Mouse (Mus musculus) hindbrain, postnatal 0 days (tissue): ENCODE measurements around the gene Lrrc23. TPM values are rescaled to one million over a fixed set of nuclear protein-coding genes. Genes with fewer than 3 reads are reported as not detected.

Experiments used
- ATAC-seq: fragments of 200-750 bp; cut with Nextera tagmentation; 2 replicates; pipeline ENCODE4 v1.8.0; 2017; ENCODE audit warnings: mild to moderate bottlenecking, moderate TSS enrichment, moderate library complexity
- DNase-seq: peaks from one replicate; pipeline ENCODE4 v3.0.0-alpha.2; 2015; ENCODE audit warnings: low spot score
- H3K27ac ChIP-seq: fragments of 300-500 bp; sonication (generic); 2 replicates; pipeline ENCODE4 v1.5.1; 2014; ENCODE audit warnings: mild to moderate bottlenecking
- H3K27me3 ChIP-seq: fragments of 300-500 bp; sonication (generic); 2 replicates; pipeline ENCODE4 v1.6.1; 2014; ENCODE audit warnings: low read length, mixed read lengths; ENCODE audit not compliant: insufficient read depth
- H3K36me3 ChIP-seq: fragments of 300-500 bp; sonication (generic); 2 replicates; pipeline ENCODE4 v1.6.1; 2014; ENCODE audit warnings: low read length, mixed read lengths; ENCODE audit not compliant: insufficient read depth
- H3K4me1 ChIP-seq: fragments of 300-500 bp; sonication (generic); 2 replicates; pipeline ENCODE4 v1.6.1; 2014; ENCODE audit warnings: antibody characterized with exemption, low read length, mixed read lengths; ENCODE audit not compliant: insufficient read depth
- H3K4me2 ChIP-seq: fragments of 300-500 bp; sonication (generic); 2 replicates; pipeline ENCODE4 v1.6.1; 2014; ENCODE audit warnings: low read depth, mild to moderate bottlenecking, low read length, moderate library complexity, mixed read lengths
- H3K4me3 ChIP-seq: fragments of 300-500 bp; sonication (generic); 2 replicates; pipeline ENCODE4 v1.5.1; 2014; ENCODE audit warnings: low read length
- H3K9ac ChIP-seq: fragments of 300-500 bp; sonication (generic); replicated peaks from 2 replicates; pipeline ENCODE4 v1.6.1; 2014; ENCODE audit warnings: mild to moderate bottlenecking, low read length, moderate library complexity, mixed read lengths
- H3K9me3 ChIP-seq: fragments of 300-500 bp; sonication (generic); 2 replicates; pipeline ENCODE4 v1.6.1; 2016; ENCODE audit warnings: low read length, mixed read lengths
- CTCF ChIP-seq: IDR thresholded peaks from 2 replicates; pipeline ENCODE4 v1.5.1; 2016; ENCODE audit warnings: antibody characterized with exemption, control low read depth, low read depth
- WGBS: fragments of 180-500 bp; shearing (Covaris S2); extraction: QIAGEN DNeasy Blood & Tissue Kit; methylation state at CpG from one replicate; pipeline ENCODE4 v1.1.7; 2014; 5-methylcytosine and 5-hydroxymethylcytosine counted together
- polyA plus RNA-seq: library from polyadenylated mRNA; unstranded; fragments of >200 nt; fragmentation: Nextera tagmentation; extraction: Ambion mirVana; gene quantifications from 2 replicates; pipeline ENCODE4 v1.2.1, GENCODE M21; 2015
- total RNA-seq: library from RNA; depleted of rRNA; stranded (reverse); fragments of >200 nt; gene quantifications from 2 replicates; pipeline ENCODE4 v1.2.3, GENCODE M21; 2014

Lrrc23 gene
- total and polyA plus RNA-seq, 2 experiments from 2014 or later: 5.4 to 6.7 TPM

DNA sequence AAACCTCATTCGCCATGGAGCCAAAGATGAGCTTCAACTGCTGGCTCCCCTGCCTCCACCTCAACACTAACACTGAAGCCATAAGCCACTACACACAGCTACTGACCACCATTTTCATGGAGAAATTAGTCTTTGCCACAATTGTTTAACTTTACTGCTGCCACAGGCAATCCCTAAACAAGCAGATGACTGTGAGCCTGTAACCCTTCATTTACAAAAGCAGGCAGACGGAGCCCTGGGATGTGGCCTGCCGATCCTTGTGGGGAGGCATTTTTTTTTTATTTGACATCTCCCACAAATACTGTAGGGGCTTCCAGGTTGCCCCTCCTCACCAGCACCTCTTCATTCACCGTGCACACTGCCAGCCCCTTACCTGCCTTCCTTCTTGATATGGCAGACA is 37.1 kb upstream of the Lrrc23 start:
- no peak overlapping the region for H3K9ac ChIP-seq
- ATAC-seq: no peak
- H3K27ac ChIP-seq: no peak overlapping the region
- DNase-seq: no peak
- H3K36me3 ChIP-seq: peaks cover 50% of the 10 kb centered on the region
- no peak for TF ChIP-seq CTCF
- no peak overlapping the region for H3K4me2 ChIP-seq
- H3K27me3 ChIP-seq: no peaks in the 10 kb centered on the region
- H3K4me1 ChIP-seq: peaks cover 13% of the 10 kb centered on the region
- H3K4me3 ChIP-seq: no peak overlapping the region
- WGBS: 94% methylated on average over 4 of the region's 4 CpGs
- H3K9me3 ChIP-seq: no peaks in the 10 kb centered on the region

GRCm38 (mm10) chr6:124814858-124815774 is 35.6 kb upstream of the Lrrc23 start:
- H3K4me3 ChIP-seq: no peak overlapping the region
- H3K9ac ChIP-seq: no peak overlapping the region
- H3K9me3 ChIP-seq: no peaks in the 10 kb centered on the region
- H3K36me3 ChIP-seq: peaks cover 38% of the 10 kb centered on the region
- H3K4me2 ChIP-seq: peak overlapping the region; percentile 89; the same call in 1 of the 2 replicates
- no peak for TF ChIP-seq CTCF
- peaks cover 15% of the 10 kb centered on the region for H3K4me1 ChIP-seq
- ATAC-seq (no peak), DNase-seq (peak; percentile 47)
- 65% methylated on average over 9 of the region's 9 CpGs for WGBS
- H3K27me3 ChIP-seq: no peaks in the 10 kb centered on the region
- peak overlapping the region; percentile 88; the same call in 1 of the 2 replicates for H3K27ac ChIP-seq

- Histone ChIP-seq H3K4me2 (peak overlapping the region; percentile 89), H3K4me1 (peaks cover 21% of the 10 kb centered on the region), H3K27ac (peak overlapping the region; percentile 88; the same call in 1 of the 2 replicates), H3K9me3 (no peaks in the 10 kb centered on the region), H3K9ac (peak overlapping the region; percentile 76; the same call in 1 of the 2 replicates), H3K4me3 (peak overlapping the region; percentile 64), H3K36me3 (peaks cover 31% of the 10 kb centered on the region), H3K27me3 (no peaks in the 10 kb centered on the region)
- DNase-seq (peak; percentile 45), ATAC-seq (peak; percentile 46)
- TF ChIP-seq CTCF: no peak
- WGBS: 19% methylated on average over 8 of the region's 8 CpGs
Measured at GRCm38 (mm10) chr6:124814448-124814847, 34.9 kb upstream of the Lrrc23 start.

DNA sequence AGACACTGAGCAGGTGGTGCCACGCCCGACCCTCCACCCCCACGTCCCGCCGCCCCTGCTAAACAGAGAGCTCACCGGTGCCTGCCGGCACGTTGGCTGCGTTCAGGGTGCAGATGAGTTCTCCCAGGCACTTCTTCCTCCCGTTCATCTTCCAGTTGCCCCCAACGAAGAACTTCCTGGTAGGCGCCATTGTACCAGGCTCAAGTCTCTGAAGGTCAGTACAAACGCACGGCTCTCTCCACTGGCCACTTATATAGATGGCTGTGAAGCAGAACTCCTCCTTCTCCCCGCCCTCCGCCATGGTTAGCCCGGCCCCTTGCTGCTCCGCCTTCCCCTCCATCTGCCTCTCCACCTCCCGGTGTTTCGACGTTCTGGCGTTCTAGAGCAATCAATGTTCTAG is 34.4 kb upstream of the Lrrc23 start, which contains the start of gene Tpi1:
TSS of gene Tpi1 (minus strand) at position 364 of the 400 bp plus-strand sequence.
- TF ChIP-seq CTCF: no peak
- peak; percentile 87 for ATAC-seq
- Histone ChIP-seq H3K4me1 (peaks cover 21% of the 10 kb centered on the region), H3K36me3 (peaks cover 26% of the 10 kb centered on the region), H3K9ac (peak within 1 kb of the TSS; percentile 76), H3K9me3 (no peaks in the 10 kb centered on the region), H3K27me3 (no peaks in the 10 kb centered on the region), H3K27ac (peak within 1 kb of the TSS; percentile 88), H3K4me2 (peak within 1 kb of the TSS; percentile 89), H3K4me3 (peak within 1 kb of the TSS; percentile 64)
- WGBS: under 1% methylated on average over 22 of the region's 22 CpGs
- DNase-seq: peak; percentile 92

- WGBS: under 1% methylated on average over 18 of the region's 18 CpGs
Measured at GRCm38 (mm10) chr6:124813496-124813895, 34.0 kb upstream of the Lrrc23 start.

DNA sequence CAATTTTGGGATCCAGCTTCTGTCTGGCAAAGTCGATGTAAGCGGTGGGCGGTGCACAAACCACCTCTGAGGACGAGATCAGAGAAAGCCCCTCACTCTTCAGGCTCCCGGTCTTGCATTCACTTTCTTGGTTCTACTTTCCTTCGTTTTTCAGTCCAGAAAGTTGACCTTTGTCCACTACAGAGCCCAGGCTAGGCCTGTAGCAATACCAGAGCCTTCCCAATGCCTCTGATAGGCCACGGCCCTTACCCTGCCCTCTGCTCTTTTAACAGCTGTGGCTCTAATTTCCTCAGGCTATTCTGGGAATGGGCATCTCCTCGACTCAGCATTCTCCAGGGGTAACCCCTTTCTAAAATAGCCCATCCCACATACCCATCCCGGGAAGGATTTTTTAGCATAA is 33.3 kb upstream of the Lrrc23 start:
- Histone ChIP-seq H3K4me3 (peak overlapping the region; percentile 64), H3K4me1 (peaks cover 21% of the 10 kb centered on the region), H3K9me3 (no peaks in the 10 kb centered on the region), H3K36me3 (peaks cover 15% of the 10 kb centered on the region; the same call in 1 of the 2 replicates), H3K9ac (peak overlapping the region; percentile 76), H3K4me2 (peak overlapping the region; percentile 89), H3K27ac (peak overlapping the region; percentile 88; the same call in 1 of the 2 replicates), H3K27me3 (no peaks in the 10 kb centered on the region)
- DNase-seq (no peak), ATAC-seq (no peak)
- TF ChIP-seq CTCF: no peak
- WGBS: 13% methylated on average over 9 of the region's 9 CpGs

More at GRCm38 (mm10) chr6:124813496-124813895, 34.0 kb upstream of the Lrrc23 start:
- Histone ChIP-seq H3K27me3 (no peaks in the 10 kb centered on the region), H3K27ac (peak overlapping the region; percentile 88), H3K4me3 (peak overlapping the region; percentile 64), H3K4me2 (peak overlapping the region; percentile 89), H3K4me1 (peaks cover 21% of the 10 kb centered on the region), H3K9ac (peak overlapping the region; percentile 76), H3K9me3 (no peaks in the 10 kb centered on the region), H3K36me3 (peaks cover 22% of the 10 kb centered on the region)
- no peak for TF ChIP-seq CTCF
- peak; percentile 71 for ATAC-seq
- DNase-seq: peak; percentile 87
